Mouse (Mus musculus) cerebellum, adult 8-10 months (tissue): ENCODE measurements around the gene Gm3182.
"Not testable (repeated sequence)": the region's sequence is repeated elsewhere in the genome, so short reads cannot be mapped to it uniquely, and the experiment has no call there.

Source experiments
- DNase-seq: peaks from one replicate; pipeline ENCODE4 v3.0.0; 2022

Gm3182 gene

DNA sequence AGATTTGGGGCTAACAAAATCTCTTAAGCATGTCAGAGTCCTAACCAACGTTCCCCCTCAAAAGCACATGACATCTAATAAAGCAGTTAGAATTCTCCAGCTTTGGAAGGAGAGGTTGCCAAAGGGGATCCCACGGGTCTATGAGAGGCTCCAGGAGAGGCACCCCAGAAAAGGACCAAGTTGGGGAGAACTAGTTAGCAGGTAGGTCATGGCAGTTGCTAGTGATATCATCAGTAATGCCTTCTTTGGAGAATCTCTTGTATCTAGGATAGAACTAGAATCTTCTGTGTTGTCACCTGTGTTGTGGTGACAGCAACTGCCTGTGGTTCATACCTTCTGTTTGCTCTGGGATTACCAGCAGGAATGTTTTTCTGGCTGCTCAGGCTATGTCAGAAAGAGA is at the start of gene Gm3182:
Gene Gm3182 (plus strand): TSS at position 301 of the 400 bp plus-strand sequence.
- DNase-seq = not testable (repeated sequence)

DNA sequence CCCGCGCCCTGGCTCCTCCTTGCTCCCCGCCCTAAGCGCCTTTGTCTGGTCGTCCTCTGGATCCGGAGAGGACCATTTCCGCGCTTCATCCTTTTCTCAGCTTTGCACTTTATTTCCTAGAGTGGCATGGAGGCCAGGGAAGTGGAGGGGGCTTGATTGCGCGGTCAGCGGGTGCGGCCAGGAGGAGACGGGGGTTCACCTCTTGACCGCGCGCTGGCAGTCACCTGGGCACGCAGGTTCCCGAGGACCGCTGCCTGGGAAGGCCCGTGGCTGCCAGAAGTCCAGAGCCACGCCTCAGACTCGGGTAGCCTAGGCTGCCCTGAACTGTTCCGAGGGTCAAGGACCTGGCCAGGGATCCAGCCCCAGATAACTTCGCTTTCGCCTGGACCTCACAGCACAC is 17.9 kb downstream of the Gm3182 start:
- not testable (repeated sequence) for DNase-seq
